Mouse (Mus musculus) left cerebral cortex, adult 2 months (tissue): ENCODE results near the gene Ahdc1. TPM values are rescaled to one million over a fixed set of nuclear protein-coding genes. Genes with fewer than 3 reads are reported as not detected.
A peak's percentile ranks its signal among the peaks of the same experiment; 100 is the strongest.

Experiments
- DNase-seq, 2 experiments: peaks; one replicate each; pipeline ENCODE4 v3.0.0; 2021 to 2022; ENCODE audit warnings: low spot score in 2 of 2, mixed read lengths in 1 of 2; ENCODE audit errors: extremely low spot score in 1 of 2
- H3K27ac ChIP-seq: fragments of 200-600 bp; 2 replicates; pipeline ENCODE4 v1.8.1; 2022
- H3K4me3 ChIP-seq: fragments of 200-600 bp; 2 replicates; pipeline ENCODE4 v1.8.1; 2022
- CTCF ChIP-seq: fragments of 200-600 bp; IDR thresholded peaks from 2 replicates; pipeline ENCODE4 v1.8.1; 2022; ENCODE audit warnings: antibody characterized with exemption, mild to moderate bottlenecking, moderate library complexity
- intact Hi-C: fragments of 180-260 bp; cut with DNase I; formaldehyde crosslinking; loops from one replicate; pipeline ENCODE4 v1.15.1; 2025
- total RNA-seq, 2 experiments: library from RNA; stranded (reverse); gene quantifications; 2 replicates each; pipeline ENCODE4 v1.2.3; 2021

Gene Ahdc1
- total RNA-seq, 2 experiments from 2014 or later: 108 to 132 TPM

GRCm38 (mm10) chr4:133073192-133073591 lies 62.1 kb downstream of the Ahdc1 start:
- DNase-seq: no peak
- intact Hi-C loops: loop anchor here (10.0 kb wide), 1 partner anchor 222 kb away; no protein-coding TSS in a partner anchor
- Histone ChIP-seq H3K27ac (peak overlapping the region; percentile 92), H3K4me3 (no peak overlapping the region)
- TF ChIP-seq CTCF: no peak

DNA sequence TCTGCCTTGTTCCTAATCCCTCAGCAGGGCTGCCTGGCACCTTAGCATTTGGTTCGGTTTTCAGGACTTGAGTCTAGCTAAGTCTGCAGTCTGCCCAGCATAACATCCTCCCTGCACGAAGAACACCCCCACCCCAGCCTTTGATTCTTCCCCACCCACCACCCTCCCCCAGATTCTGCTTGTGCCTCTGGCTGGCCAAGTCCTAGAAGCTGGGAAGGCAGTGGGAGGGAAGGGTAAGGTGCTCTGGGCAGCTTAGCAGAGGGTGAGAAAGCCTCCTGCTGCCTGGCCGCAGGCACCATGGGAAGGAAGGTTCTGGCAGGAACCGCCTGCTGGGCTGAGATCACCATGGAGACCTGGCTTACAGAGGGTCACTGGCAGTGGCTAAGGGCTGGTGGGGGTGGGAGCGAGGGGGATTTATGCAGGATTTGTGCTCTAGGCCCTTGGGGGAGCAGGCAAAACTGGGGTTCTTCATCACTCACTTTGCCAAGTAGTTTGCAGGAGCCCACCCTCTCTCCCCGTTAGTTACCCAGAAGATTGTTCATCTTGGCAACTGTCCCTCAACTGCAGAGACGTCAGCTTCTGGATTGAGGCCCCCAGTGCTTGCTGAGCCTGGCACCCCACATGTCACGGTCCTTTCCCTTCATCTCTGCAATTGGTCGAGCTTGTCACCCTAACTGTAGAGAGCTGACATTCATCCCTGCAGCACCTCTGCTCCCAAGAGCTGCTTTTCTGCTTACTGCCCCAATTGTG lies 63.2 kb downstream of the Ahdc1 start:
- TF ChIP-seq CTCF: no peak
- intact Hi-C loops: loop anchor here (10.0 kb wide), 1 partner anchor 221 kb away; no protein-coding TSS in a partner anchor
- Histone ChIP-seq H3K4me3 (no peak overlapping the region), H3K27ac (peak overlapping the region; percentile 92)
- peak in 1 of 2 experiments; percentile 51 for DNase-seq

- intact Hi-C loops: loop anchor here (10.0 kb wide), 1 partner anchor 220 kb away; no protein-coding TSS in a partner anchor
- TF ChIP-seq CTCF: no peak
- Histone ChIP-seq H3K4me3 (no peak overlapping the region), H3K27ac (peak overlapping the region; percentile 92)
- no peak for DNase-seq
Measured at GRCm38 (mm10) chr4:133074894-133075572, 64.0 kb downstream of the Ahdc1 start.

- DNase-seq: no peak
- H3K4me3 ChIP-seq: no peak overlapping the region
- intact Hi-C loops: loop anchor here (10.0 kb wide), 1 partner anchor 216 kb away; no protein-coding TSS in a partner anchor
- no peak for TF ChIP-seq CTCF
- H3K27ac ChIP-seq: no peak overlapping the region
Measured at GRCm38 (mm10) chr4:133078947-133079346, 67.9 kb downstream of the Ahdc1 start.

GRCm38 (mm10) chr4:133079416-133080113 lies 68.5 kb downstream of the Ahdc1 start:
- no peak for TF ChIP-seq CTCF
- intact Hi-C loops: loop anchor here (10.0 kb wide), 1 partner anchor 215 kb away; no protein-coding TSS in a partner anchor
- no peak for DNase-seq
- no peak overlapping the region for H3K4me3 ChIP-seq
- H3K27ac ChIP-seq: no peak overlapping the region

DNA sequence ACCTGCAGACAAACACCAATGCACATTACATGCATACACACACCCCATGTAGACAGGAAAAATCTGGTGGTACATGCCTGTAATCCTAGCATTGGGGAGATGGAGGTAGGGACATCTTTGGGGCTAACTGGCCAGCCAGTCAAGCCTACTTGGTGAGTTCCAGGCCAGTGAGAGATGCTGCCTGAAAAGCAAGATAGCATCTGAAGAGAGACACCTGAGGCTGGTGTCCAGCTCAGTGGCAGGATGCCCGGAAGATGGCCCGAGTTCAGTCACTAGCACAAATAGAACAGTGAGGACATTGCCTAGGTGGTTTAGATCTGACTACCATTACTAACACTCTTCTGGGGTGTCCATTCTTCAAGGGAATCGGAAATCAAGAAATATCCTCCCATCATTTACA lies 69.8 kb downstream of the Ahdc1 start:
- TF ChIP-seq CTCF: no peak
- no peak for DNase-seq
- Histone ChIP-seq H3K4me3 (no peak overlapping the region), H3K27ac (no peak overlapping the region)
- intact Hi-C loops: no loop called here

DNA sequence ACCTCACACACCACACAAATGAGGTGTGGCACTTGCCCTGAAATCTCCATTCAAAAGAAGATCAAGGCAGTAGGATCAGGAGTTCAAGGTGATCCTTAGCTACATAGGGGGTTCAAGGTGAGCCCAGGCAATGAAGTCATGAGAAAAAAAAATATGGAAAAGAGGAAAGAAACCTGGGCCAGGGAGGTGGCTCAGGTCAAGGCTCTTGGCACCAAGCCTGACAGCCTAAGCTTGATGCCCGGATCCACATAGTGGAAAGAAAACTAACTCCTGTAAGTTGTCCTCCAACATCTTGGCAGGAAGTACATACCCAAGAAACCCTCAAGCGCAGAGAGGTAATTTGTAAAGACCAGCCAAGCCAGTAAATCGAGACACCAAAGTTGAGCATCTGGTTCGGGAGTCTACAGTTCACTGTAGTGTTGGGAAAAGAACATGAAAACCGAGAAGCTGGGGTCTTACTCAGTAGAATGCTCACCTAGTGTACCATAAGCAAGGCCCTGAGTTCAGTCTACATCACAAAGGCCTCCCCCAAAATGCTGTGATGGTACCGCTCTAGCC lies 71.2 kb downstream of the Ahdc1 start:
- DNase-seq: no peak
- Histone ChIP-seq H3K4me3 (no peak overlapping the region), H3K27ac (no peak overlapping the region)
- TF ChIP-seq CTCF: no peak
- intact Hi-C loops: no loop called here

- no peak for TF ChIP-seq CTCF
- peak in 1 of 2 experiments; percentile 49 for DNase-seq
- intact Hi-C loops: no loop called here
Measured at GRCm38 (mm10) chr4:133083991-133084861, 73.2 kb downstream of the Ahdc1 start.

GRCm38 (mm10) chr4:133085011-133085782 lies 74.1 kb downstream of the Ahdc1 start:
- Histone ChIP-seq H3K4me3 (peak overlapping the region; percentile 38), H3K27ac (peak overlapping the region; percentile 85)
- no peak; the same call in none of the 2 replicates for TF ChIP-seq CTCF
- intact Hi-C loops: no loop called here
- DNase-seq: peak; percentile 71 to 79

More at GRCm38 (mm10) chr4:133083991-133084861, 73.2 kb downstream of the Ahdc1 start:
- peak overlapping the region; percentile 38 for H3K4me3 ChIP-seq
- peak overlapping the region; percentile 85 for H3K27ac ChIP-seq

DNA sequence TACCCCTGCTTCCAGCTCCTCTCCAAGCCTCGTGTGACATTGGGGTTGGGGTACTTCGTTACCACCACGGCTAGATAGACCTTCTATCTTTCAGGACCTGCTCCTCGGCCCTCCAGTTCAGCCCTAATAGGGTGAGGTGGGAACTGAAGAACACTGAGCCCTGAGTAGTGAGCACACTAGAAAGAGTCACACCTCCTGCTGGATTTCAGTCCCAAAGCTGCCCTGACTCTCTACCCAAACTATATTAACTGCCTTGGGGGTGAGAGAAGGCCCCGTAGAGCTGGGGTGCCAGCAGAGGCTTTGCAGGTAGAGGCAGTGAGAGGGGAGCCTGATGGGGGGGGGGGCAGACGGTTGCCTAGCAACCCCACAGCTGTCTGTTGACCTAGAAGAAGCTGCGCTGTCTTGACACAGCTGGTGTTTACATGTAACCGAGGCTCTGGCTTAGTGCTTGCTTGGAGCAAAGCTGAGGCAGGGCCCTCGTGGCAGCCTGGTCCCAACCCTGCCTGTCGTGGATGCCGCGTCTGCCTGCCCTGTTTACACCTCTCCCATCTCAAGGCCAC lies 74.8 kb downstream of the Ahdc1 start:
- intact Hi-C loops: no loop called here
- Histone ChIP-seq H3K4me3 (peak overlapping the region; percentile 38; the same call in 1 of the 2 replicates), H3K27ac (peak overlapping the region; percentile 85)
- TF ChIP-seq CTCF: no peak
- DNase-seq: no peak
